ENCODE assay signal across 8 mouse cellular contexts in the genomic region with DNA sequence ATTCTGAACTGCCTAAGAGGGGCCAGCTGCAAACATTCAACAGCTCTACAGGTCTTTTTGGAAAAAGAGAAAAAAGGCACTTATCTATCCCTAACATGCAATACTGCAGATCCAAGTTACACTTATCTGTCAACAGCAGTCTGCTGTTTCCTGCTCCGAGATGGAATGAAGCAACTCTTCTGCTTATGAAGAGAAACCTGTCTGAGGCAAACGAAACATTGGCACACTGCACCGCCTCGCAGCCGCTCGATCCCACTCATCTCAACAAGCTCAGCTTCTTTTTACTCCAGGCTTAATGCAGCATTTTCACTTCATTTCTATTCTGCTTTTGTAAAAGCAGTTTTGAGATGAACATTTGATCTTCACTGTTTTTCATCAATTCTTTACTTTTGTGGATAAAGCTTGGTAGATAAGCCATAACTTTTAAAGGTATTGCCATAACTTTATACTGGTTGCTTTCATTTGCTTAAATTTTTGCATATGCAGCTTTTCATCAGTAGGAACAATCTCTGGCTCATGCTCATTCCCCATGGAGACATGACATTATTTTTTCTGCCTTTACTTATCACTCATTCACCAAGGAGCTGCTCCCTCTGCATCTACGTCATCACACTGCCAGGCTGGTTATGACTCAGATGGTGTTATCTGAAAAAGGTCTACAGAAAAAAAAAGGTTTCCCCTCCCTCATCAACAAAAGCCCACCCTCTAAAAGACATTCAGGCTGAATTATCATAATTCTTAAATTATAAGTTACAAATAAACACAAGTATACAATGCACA. TPM values are rescaled to one million over a fixed set of nuclear protein-coding genes. Genes with fewer than 3 reads are reported as not detected.
DNase-seq lines count a peak whose midpoint lies in the region; ATAC-seq and TF ChIP-seq lines count a peak whose summit lies in the region.

No protein-coding gene starts in this region.

- peak overlapping the region; percentile 94 for H3K4me2 ChIP-seq in limb, embryonic 12.5 days

- H3K9me3 ChIP-seq in heart, embryonic 10.5 days, result no peaks in the 10 kb centered on the region
- no peaks in the 10 kb centered on the region for H3K9me3 ChIP-seq in ES-E14 (ENCODE audit: control insufficient read depth, insufficient read depth, low read depth, low read length)
- H3K9me3 ChIP-seq in limb, embryonic 12.5 days, result no peaks in the 10 kb centered on the region

- H3K9ac ChIP-seq in ES-E14 (ENCODE audit: insufficient read depth, low read depth, low read length, poor library complexity, severe bottlenecking), result no peak overlapping the region
- peak overlapping the region; percentile 86 for H3K9ac ChIP-seq in limb, embryonic 12.5 days (replicated peaks)

- DNase-seq in heart, embryonic 10.5 days (ENCODE audit: low spot score), result peak; percentile 77
- DNase-seq in heart, adult 9 months (ENCODE audit: low spot score in 2 of 2), result no peak
- DNase-seq in ES-E14 (ENCODE audit: low read depth, low spot score), result no peak
- DNase-seq in neural tube, embryonic 10.5 days (ENCODE audit: extremely low spot score, low spot score), result peak; percentile 34
- no peak for DNase-seq in layer of hippocampus, postnatal 36 days

- H3K27me3 ChIP-seq in heart, embryonic 10.5 days (ENCODE audit: insufficient read depth, poor library complexity, severe bottlenecking), result no peaks in the 10 kb centered on the region
- H3K27me3 ChIP-seq in limb, embryonic 12.5 days, result no peaks in the 10 kb centered on the region

- peak; percentile 47 for ATAC-seq in erythroid progenitor cell, adult 5-6 weeks (replicated peaks; ENCODE audit: low FRiP score, poor library complexity, severe bottlenecking)
- no peak for ATAC-seq in limb, embryonic 12.5 days (ENCODE audit: insufficient number of reproducible peaks, insufficient read depth, low FRiP score, low TSS enrichment, low read depth)
- ATAC-seq in frontal cortex, adult (ENCODE audit: low TSS enrichment), result no peak

- H3K27ac ChIP-seq in heart, embryonic 10.5 days, result peak overlapping the region; percentile 100
- no peak overlapping the region for H3K27ac ChIP-seq in ES-E14 (ENCODE audit: insufficient read depth, low read depth, low read length, poor library complexity, severe bottlenecking)
- H3K27ac ChIP-seq in limb, embryonic 12.5 days, result 0 out of 2 replicates have a peak overlapping the region, but pooled peaks have one; percentile 45

- H3K4me1 ChIP-seq in heart, embryonic 10.5 days, result peaks cover 31% of the 10 kb centered on the region
- no peaks in the 10 kb centered on the region for H3K4me1 ChIP-seq in ES-E14 (ENCODE audit: control insufficient read depth in 2 of 2, insufficient read depth in 2 of 2, low read length in 2 of 2, poor library complexity in 1 of 2)
- H3K4me1 ChIP-seq in limb, embryonic 12.5 days (replicated peaks), result peaks cover 36% of the 10 kb centered on the region

- 4% methylated on average over 7 of the region's 7 CpGs for WGBS in heart, embryonic 10.5 days
- WGBS in limb, embryonic 12.5 days, result 6% methylated on average over 7 of the region's 7 CpGs

- H3K36me3 ChIP-seq in heart, embryonic 10.5 days, result peaks cover 62% of the 10 kb centered on the region
- H3K36me3 ChIP-seq in ES-E14 (ENCODE audit: control insufficient read depth, insufficient read depth, low read length, poor library complexity, severe bottlenecking), result peaks cover 44% of the 10 kb centered on the region
- peaks cover 45% of the 10 kb centered on the region for H3K36me3 ChIP-seq in limb, embryonic 12.5 days

- peak overlapping the region; percentile 86 for H3K4me3 ChIP-seq in heart, embryonic 10.5 days
- peak overlapping the region; percentile 51 to 77 for H3K4me3 ChIP-seq in ES-E14 (ENCODE audit: insufficient read depth in 1 of 2, low read depth in 1 of 2, low read length in 2 of 2, poor library complexity in 1 of 2, severe bottlenecking in 1 of 2)
- peak overlapping the region; percentile 75 for H3K4me3 ChIP-seq in limb, embryonic 12.5 days (replicated peaks)

- in situ Hi-C loops in ES-E14 (cut with MboI; ENCODE audit: low sequenced_read_pairs in 2 of 2, unreplicated experiment in 2 of 2), result loop anchor here in 1 of 2 experiments (10.0 kb wide), 1 partner anchor 46 kb away; no protein-coding TSS in a partner anchor

TF ChIP-seq in ES-E14, 5 proteins besides CTCF, POLR2A, EP300 and RAD21:
- TF ChIP-seq MAFK (IDR thresholded peaks at IDR 0.05; ENCODE audit: insufficient read depth, low read depth, low read length) (no peak), ZC3H11A (IDR thresholded peaks at IDR 0.05; ENCODE audit: borderline replicate concordance, low read depth, low read length) (no peak), HCFC1 (IDR thresholded peaks at IDR 0.05; ENCODE audit: borderline replicate concordance, insufficient read depth, low read length) (no peak), ZNF384 (IDR thresholded peaks at IDR 0.05; ENCODE audit: low read depth, low read length) (no peak), CHD2 (IDR thresholded peaks at IDR 0.05; ENCODE audit: low read depth, low read length) (no peak)

RNA-seq across cellular contexts. Expression of a gene that starts 27.7 kb away (rescaled TPM):
- polyA plus RNA-seq in heart, embryonic 10.5 days (2016; fragmentation: Nextera tagmentation; extraction: Ambion mirVana), result 74.4 and 75.2 TPM in 2 replicates
- total RNA-seq in ES-E14 (2012; rRNA removed), result 55.6 and 80.8 TPM in 2 replicates
- 18.4 and 24.1 TPM in 2 replicates for total RNA-seq in erythroid progenitor cell, adult 5-6 weeks (2015; ENCODE audit: low replicate concordance)
- total RNA-seq in erythroid progenitor cell, adult 5-6 weeks (2017; ENCODE audit: low replicate concordance), result 17.2 and 17.3 TPM in 2 replicates
- 74.9 and 78.0 TPM in 2 replicates for polyA plus RNA-seq in limb, embryonic 12.5 days (2016; fragmentation: Nextera tagmentation; extraction: Ambion mirVana)
- total RNA-seq in layer of hippocampus, postnatal 36 days (2021), result 10 to 100 TPM; 75.6 to 75.9 TPM

RNA-seq across cellular contexts. Expression of a gene that starts 58.2 kb away (rescaled TPM):
- 4.2 and 4.3 TPM in 2 replicates for polyA plus RNA-seq in heart, embryonic 10.5 days (2016; fragmentation: Nextera tagmentation; extraction: Ambion mirVana)
- total RNA-seq in ES-E14 (2012; rRNA removed), result 7.0 and 7.8 TPM in 2 replicates
- 2.5 and 10.1 TPM in 2 replicates for total RNA-seq in erythroid progenitor cell, adult 5-6 weeks (2015; ENCODE audit: low replicate concordance)
- total RNA-seq in erythroid progenitor cell, adult 5-6 weeks (2017; ENCODE audit: low replicate concordance), result 1.6 TPM in 1 of 2 replicates, not detected in the other
- 17.0 and 30.3 TPM in 2 replicates for polyA plus RNA-seq in limb, embryonic 12.5 days (2016; fragmentation: Nextera tagmentation; extraction: Ambion mirVana)
- total RNA-seq in layer of hippocampus, postnatal 36 days (2021), result 10 to 100 TPM; 24.9 to 28.0 TPM

Comparison
In these comparisons a context has a peak if more than half of its experiments do, and no peak if none do; other contexts are left out.
1. DNase-seq: peak in heart, embryonic 10.5 days (single experiment) and neural tube, embryonic 10.5 days (single experiment); none in heart, adult 9 months (0 of 2), ES-E14 (single experiment) and layer of hippocampus, postnatal 36 days (0 of 2).
2. Peak in every context shown above with its lines, with median percentiles within 50 percentile points of each other: H3K4me3 ChIP-seq.